Mouse (Mus musculus): Measurements from ENCODE around the gene Daam2.

DNA sequence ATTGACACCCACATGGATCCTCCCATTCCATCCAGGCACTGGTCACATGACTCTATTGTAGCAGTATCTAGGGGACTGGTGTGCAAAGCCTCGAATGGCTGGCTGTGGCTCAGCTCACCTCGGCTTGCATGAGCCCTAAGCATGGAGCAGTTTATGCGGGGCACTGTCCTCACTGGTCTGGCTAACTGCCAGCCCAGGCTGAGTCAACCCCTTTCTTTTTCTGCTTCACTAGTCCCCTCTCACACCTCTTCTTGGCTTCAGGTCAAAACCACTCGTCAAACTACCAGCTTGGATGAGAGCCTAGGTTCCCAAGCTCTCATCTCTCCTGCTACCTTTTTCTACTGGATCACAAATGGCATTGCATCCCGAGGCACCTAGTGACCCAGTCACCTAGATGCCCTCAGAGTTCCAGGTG, 51.5 kb downstream of the Daam2 start:
- TF ChIP-seq CTCF (IDR thresholded peaks at IDR 0.05; ENCODE audit: low read depth, low read length) (no peak), POLR2A (IDR thresholded peaks at IDR 0.05; ENCODE audit: insufficient read depth, low read length) (no peak), EP300 (IDR thresholded peaks at IDR 0.05; ENCODE audit: insufficient read depth, low read depth, low read length) (no peak)

All from ES-Bruce4 (cell line).